Mouse (Mus musculus) liver, adult 2 months (tissue): ENCODE measurements around the gene Nlrp3.

Experiments used
- CTCF ChIP-seq: fragments of 200-500 bp; IDR thresholded peaks from 2 replicates; pipeline ENCODE4 v1.5.1; 2011; ENCODE audit warnings: low read depth, low read length, control low read depth
- POLR2A ChIP-seq: fragments of 200-500 bp; IDR thresholded peaks from 2 replicates; pipeline ENCODE4 v1.6.1; 2011; ENCODE audit warnings: low read length, control low read depth; ENCODE audit not compliant: insufficient read depth; ENCODE audit errors: extremely low read depth

GRCm38 (mm10) chr11:59506713-59507074 is 34.7 kb upstream of the Nlrp3 start:
- TF ChIP-seq CTCF (no peak), POLR2A (no peak)
